ENCODE assay signal across 16 mouse cellular contexts in genomic region chr10:66817876-66818275, GRCm38 (mm10).
DNase-seq lines count a peak whose midpoint lies in the region; ATAC-seq lines count a peak whose summit lies in the region.
"Had no signal": no experiment of that assay in that cellular context is flagged by ENCODE, and none has a peak within 500 bp of the region (broad histone marks: within the 10 kb centered on the region; RNA-seq: fewer than 3 reads in every experiment).

No protein-coding gene starts in this region.

- DNase-seq in adrenal gland, adult 2 months = peak; percentile 54
- no peak for DNase-seq in adrenal gland, adult 8-10 months
- peak; percentile 40 for DNase-seq in 416B (ENCODE audit: low read depth)
- DNase-seq in NIH3T3 (ENCODE audit: low read depth) = peak; percentile 30
- peak; percentile 17 to 30 for DNase-seq in adrenal gland, postnatal 36 days
- DNase-seq in spleen, postnatal 4 days (ENCODE audit: low spot score in 2 of 2) = no peak
- DNase-seq: cerebellum, adult 18-20 months; cerebellum, adult 9-11 months; forebrain, postnatal 0 days; gastrocnemius, postnatal 36 days; heart, adult 18-20 months; heart, postnatal 14 days; kidney, adult 11 months had no signal

- no peak for ATAC-seq in frontal cortex, adult (ENCODE audit: low TSS enrichment)
- ATAC-seq: forebrain, embryonic 13.5 days; forebrain, postnatal 0 days; hindbrain, postnatal 0 days had no signal

Comparison
In these comparisons a context has a peak if more than half of its experiments do, and no peak if none do; other contexts are left out.
1. DNase-seq: peak in adrenal gland, adult 2 months (single experiment), 416B (single experiment), NIH3T3 (single experiment) and adrenal gland, postnatal 36 days (2 of 2); none in adrenal gland, adult 8-10 months (single experiment) and spleen, postnatal 4 days (0 of 2).